Mouse (Mus musculus) hindbrain, embryonic 10.5 days (tissue): ENCODE measurements around the gene Tle3. TPM values are rescaled to one million over a fixed set of nuclear protein-coding genes. Genes with fewer than 3 reads are reported as not detected.

Source experiments
- DNase-seq: peaks from one replicate; pipeline ENCODE4 v3.0.0-alpha.2; 2017; ENCODE audit warnings: low spot score
- H3K27ac ChIP-seq: fragments of 300-500 bp; sonication (generic); 2 replicates; pipeline ENCODE4 v1.5.1; 2016; ENCODE audit warnings: mild to moderate bottlenecking, moderate library complexity
- H3K27me3 ChIP-seq: fragments of 300-500 bp; sonication (generic); 2 replicates; pipeline ENCODE4 v1.6.1; 2016; ENCODE audit warnings: mild to moderate bottlenecking; ENCODE audit not compliant: poor library complexity, insufficient read depth, severe bottlenecking
- H3K36me3 ChIP-seq: fragments of 300-500 bp; sonication (generic); 2 replicates; pipeline ENCODE4 v1.6.1; 2016; ENCODE audit warnings: mild to moderate bottlenecking, moderate library complexity
- H3K4me1 ChIP-seq: fragments of 300-500 bp; sonication (generic); replicated peaks from 2 replicates; pipeline ENCODE4 v1.6.1; 2016; ENCODE audit warnings: mild to moderate bottlenecking
- H3K4me3 ChIP-seq: fragments of 300-500 bp; sonication (generic); 2 replicates; pipeline ENCODE4 v1.5.1; 2016; ENCODE audit warnings: mild to moderate bottlenecking, moderate library complexity
- H3K9me3 ChIP-seq: fragments of 300-500 bp; sonication (generic); 2 replicates; pipeline ENCODE4 v1.6.1; 2016; ENCODE audit warnings: mild to moderate bottlenecking, moderate library complexity
- WGBS: fragments of 180-500 bp; shearing (Covaris S2); methylation state at CpG from one replicate; pipeline ENCODE4 v1.1.7; 2016; 5-methylcytosine and 5-hydroxymethylcytosine counted together
- polyA plus RNA-seq: library from polyadenylated mRNA; unstranded; fragments of >200 nt; fragmentation: Nextera tagmentation; extraction: Ambion mirVana; gene quantifications from 2 replicates; pipeline ENCODE4 v1.2.1, GENCODE M21; 2016

Gene Tle3
- polyA plus RNA-seq, 1 experiment from 2014 or later, result 56.0 TPM

DNA sequence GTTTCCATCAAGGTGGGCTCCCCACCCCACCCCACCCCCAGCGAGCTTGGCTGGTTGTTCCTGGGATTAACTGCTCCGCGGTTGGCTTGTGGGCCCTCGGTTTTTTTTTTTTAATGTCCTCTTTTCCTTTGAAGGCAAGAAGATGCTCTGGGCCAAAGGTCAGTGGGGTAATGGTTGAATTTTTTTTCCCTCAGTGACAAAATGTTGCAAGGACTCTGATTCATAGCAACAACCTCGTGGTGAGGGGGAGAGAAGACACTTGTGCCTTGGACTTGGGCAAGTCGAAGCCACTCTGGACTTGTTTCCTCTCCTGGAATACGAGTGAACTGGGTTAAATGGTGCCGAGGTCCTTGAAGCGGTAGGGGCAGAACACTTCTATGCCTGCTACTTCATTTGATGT is 34.5 kb upstream of the Tle3 start:
- DNase-seq, result no peak
- 23% methylated on average over 9 of the region's 9 CpGs for WGBS
- Histone ChIP-seq H3K9me3 (no peaks in the 10 kb centered on the region), H3K27ac (no peak overlapping the region), H3K4me1 (peaks cover 60% of the 10 kb centered on the region), H3K36me3 (no peaks in the 10 kb centered on the region), H3K4me3 (no peak overlapping the region), H3K27me3 (peaks cover 91% of the 10 kb centered on the region)

DNA sequence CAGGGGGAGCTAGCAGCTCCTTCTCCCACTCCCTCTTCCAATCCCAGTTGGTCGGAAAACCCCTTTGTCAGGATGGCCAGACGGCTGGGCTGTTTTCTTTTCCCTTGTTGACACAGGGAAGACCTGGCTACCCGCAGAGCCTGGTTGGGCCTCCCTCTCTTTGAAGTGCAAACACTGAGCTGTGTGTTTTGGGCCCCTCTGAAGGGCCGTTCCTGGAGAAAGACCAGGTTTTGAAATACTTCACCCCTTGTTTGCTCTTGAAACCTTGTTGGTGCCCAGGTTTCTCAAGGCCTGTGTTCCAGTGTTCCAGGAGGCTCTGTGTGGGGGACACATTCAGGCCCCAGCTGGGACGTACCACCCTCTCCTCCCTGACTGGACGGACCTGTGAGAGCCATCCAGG is 32.9 kb upstream of the Tle3 start:
- no peak overlapping the region for H3K4me3 ChIP-seq
- 16% methylated on average over 6 of the region's 6 CpGs for WGBS
- H3K4me1 ChIP-seq, result peaks cover 69% of the 10 kb centered on the region
- no peaks in the 10 kb centered on the region for H3K9me3 ChIP-seq
- H3K27ac ChIP-seq, result peak overlapping the region; percentile 42
- H3K27me3 ChIP-seq, result peaks cover 89% of the 10 kb centered on the region
- no peaks in the 10 kb centered on the region for H3K36me3 ChIP-seq
- DNase-seq, result no peak

DNA sequence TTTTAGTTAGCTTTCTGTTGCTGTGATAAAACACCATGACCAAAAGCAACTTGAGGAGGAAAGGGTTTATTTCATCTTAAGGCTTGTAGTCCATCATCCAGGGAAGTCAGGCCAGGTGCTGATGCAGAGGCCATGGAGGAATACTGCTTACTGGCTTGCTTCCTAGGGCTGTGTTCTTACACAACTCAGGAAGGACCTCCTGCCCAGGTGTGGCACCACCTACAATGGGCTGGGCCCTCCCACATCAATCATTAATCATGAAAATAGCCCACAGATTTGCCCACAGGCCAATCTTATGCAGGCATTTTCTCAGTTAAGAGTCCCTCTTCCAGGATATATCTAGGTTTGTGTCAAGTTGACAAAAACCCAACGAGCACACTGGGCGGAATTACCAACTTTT is 31.8 kb upstream of the Tle3 start:
- WGBS, result 90% methylated on average over 2 of the region's 2 CpGs
- peaks cover 88% of the 10 kb centered on the region for H3K27me3 ChIP-seq

DNA sequence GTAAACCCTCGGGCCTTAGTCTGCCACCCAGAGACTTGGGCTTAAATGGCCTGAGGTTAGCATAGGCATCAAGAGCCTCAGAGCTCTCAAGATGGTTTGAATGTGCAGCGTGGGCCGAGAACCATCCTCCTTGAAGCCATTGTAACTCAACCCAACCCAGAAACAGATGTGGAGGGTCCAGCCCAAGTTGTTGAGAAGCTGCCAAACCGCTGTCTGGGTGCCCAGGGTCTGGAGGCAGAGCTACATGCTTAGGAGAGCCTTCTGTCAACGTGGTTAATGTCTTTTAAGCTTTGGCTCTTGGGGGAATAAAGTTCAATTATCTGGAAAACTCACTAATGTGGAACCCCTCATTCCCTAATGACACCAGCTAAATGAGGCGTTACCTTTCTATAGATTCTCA is 29.9 kb upstream of the Tle3 start:
- 75% methylated on average over 6 of the region's 6 CpGs for WGBS
- Histone ChIP-seq H3K4me1 (peaks cover 76% of the 10 kb centered on the region), H3K36me3 (no peaks in the 10 kb centered on the region), H3K27ac (no peak overlapping the region), H3K27me3 (peaks cover 77% of the 10 kb centered on the region), H3K9me3 (no peaks in the 10 kb centered on the region), H3K4me3 (no peak overlapping the region)
- no peak for DNase-seq

More for the DNA sequence above, 31.8 kb upstream of the Tle3 start:
- Histone ChIP-seq H3K4me1 (peaks cover 74% of the 10 kb centered on the region), H3K4me3 (no peak overlapping the region), H3K9me3 (no peaks in the 10 kb centered on the region), H3K36me3 (no peaks in the 10 kb centered on the region), H3K27ac (no peak overlapping the region)
- DNase-seq, result no peak

DNA sequence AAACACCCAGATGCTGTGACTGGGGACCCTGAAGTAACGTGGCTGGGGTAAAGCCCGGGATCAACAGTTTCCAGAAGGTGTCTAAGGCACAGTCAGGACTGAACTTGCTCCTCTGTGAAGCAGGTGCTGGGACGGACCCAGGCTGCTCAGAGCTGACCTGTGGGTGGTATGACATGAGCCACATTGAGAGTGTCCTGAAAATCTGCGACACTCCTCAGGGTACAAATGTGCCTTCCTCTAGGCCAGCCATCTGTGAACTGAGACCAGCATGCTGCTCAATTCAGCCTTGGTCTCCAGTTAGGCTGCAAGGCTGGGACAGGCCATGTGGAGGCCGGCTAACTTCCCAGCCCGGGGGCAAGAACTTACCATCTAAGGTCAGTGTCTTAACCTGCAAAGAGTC is 27.5 kb upstream of the Tle3 start:
- no peak for DNase-seq
- H3K36me3 ChIP-seq, result no peaks in the 10 kb centered on the region
- H3K27ac ChIP-seq, result peak overlapping the region; percentile 66; the same call in 1 of the 2 replicates
- peaks cover 71% of the 10 kb centered on the region for H3K27me3 ChIP-seq
- H3K4me1 ChIP-seq, result peaks cover 73% of the 10 kb centered on the region
- 66% methylated on average over 6 of the region's 6 CpGs for WGBS
- no peaks in the 10 kb centered on the region for H3K9me3 ChIP-seq
- no peak overlapping the region for H3K4me3 ChIP-seq

DNA sequence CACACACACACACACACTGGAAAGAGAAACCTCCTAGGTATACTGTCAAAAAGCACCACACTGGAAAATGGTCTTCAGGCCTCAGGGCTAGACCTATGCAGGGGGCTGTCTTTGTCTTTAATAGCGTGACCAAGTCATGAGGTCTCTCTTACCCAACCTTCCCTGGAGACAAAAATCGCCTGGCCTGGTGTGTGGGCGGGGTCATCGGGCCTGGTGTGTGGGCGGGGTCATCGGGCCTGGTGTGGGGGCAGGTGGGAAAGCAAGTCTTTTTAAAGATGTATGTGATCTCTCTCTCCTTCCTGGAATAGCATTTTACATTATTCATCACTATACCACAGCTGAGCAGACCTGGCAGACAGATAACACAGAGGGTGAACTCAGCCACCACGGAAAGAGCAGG is 25.2 kb upstream of the Tle3 start:
- Histone ChIP-seq H3K9me3 (no peaks in the 10 kb centered on the region), H3K27ac (0 out of 2 replicates have a peak overlapping the region, but pooled peaks have one; percentile 9), H3K27me3 (peaks cover 60% of the 10 kb centered on the region), H3K4me3 (no peak overlapping the region), H3K4me1 (peaks cover 83% of the 10 kb centered on the region), H3K36me3 (no peaks in the 10 kb centered on the region)
- no peak for DNase-seq
- 23% methylated on average over 7 of the region's 7 CpGs for WGBS

DNA sequence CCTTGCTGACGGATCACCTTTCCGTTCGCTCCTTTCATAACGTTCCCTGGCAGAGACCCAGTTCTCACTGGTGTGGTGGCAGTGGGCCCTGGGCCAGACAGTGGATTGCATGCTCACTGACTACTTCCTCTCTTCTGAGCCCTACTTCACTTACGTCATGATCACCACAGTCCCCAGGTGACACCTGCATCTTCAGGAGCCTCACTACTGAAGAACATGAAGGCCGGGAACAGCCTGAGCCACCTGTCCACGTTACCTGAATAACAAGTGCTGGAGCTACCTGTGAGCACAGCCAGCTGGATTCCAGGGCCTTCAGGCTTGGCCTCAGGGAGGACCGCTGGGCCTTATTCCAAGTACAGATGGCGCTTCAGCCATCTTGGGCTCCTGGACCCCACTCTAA is 24.1 kb upstream of the Tle3 start:
- WGBS, result 92% methylated on average over 9 of the region's 9 CpGs

DNA sequence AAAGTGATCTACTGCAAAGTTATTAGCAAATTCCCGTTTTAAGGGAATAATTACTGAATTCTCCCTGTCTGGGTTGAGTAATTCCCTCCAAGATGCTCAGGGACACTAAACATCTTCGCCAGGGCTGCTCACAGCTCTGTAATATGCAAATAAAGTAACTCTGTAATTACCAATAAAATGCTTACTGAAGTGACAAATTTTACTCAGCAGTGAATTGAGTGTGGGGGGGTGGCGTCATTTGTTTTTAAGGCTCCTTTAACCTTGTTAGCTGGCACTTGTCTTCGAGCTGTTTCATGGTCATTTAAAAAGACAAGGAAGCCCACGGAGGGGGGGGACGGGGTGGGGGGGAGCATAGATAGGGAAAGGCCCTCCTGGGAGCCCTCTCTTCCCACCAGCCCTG is 23.6 kb upstream of the Tle3 start:
- 56% methylated on average over 6 of the region's 6 CpGs for WGBS
- H3K4me1 ChIP-seq, result peaks cover 82% of the 10 kb centered on the region
- DNase-seq, result no peak
- H3K36me3 ChIP-seq, result no peaks in the 10 kb centered on the region
- H3K27me3 ChIP-seq, result peaks cover 54% of the 10 kb centered on the region
- no peak overlapping the region for H3K27ac ChIP-seq
- H3K4me3 ChIP-seq, result no peak overlapping the region
- H3K9me3 ChIP-seq, result no peaks in the 10 kb centered on the region

More for the DNA sequence above, 24.1 kb upstream of the Tle3 start:
- no peak for DNase-seq
- H3K9me3 ChIP-seq, result no peaks in the 10 kb centered on the region
- H3K4me3 ChIP-seq, result no peak overlapping the region
- H3K4me1 ChIP-seq, result peaks cover 83% of the 10 kb centered on the region
- no peaks in the 10 kb centered on the region for H3K36me3 ChIP-seq
- peaks cover 54% of the 10 kb centered on the region for H3K27me3 ChIP-seq
- H3K27ac ChIP-seq, result no peak overlapping the region

DNA sequence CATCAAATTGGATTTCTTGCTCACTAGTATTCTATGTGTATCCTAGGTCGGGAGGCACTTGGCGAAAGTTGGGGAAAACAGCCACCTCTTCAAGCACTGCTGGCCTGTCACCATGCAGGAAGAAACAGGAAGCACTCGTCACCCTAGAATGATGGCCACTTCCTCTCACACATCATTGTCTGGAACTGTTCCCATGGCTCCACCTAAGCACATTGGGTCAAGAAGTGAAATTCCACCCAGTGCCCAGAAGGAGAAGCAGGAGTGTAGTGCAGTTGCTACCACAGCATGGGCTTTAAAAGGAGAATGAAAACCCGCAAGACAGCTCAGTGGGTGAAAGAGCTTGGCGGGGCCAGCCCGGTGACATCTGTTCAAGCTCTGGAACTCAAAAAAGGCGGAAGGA is 22.5 kb upstream of the Tle3 start:
- peaks cover 79% of the 10 kb centered on the region for H3K4me1 ChIP-seq
- H3K36me3 ChIP-seq, result no peaks in the 10 kb centered on the region
- DNase-seq, result no peak
- no peaks in the 10 kb centered on the region for H3K9me3 ChIP-seq
- no peak overlapping the region for H3K4me3 ChIP-seq
- no peak overlapping the region for H3K27ac ChIP-seq
- 83% methylated on average over 7 of the region's 7 CpGs for WGBS
- H3K27me3 ChIP-seq, result peaks cover 56% of the 10 kb centered on the region

DNA sequence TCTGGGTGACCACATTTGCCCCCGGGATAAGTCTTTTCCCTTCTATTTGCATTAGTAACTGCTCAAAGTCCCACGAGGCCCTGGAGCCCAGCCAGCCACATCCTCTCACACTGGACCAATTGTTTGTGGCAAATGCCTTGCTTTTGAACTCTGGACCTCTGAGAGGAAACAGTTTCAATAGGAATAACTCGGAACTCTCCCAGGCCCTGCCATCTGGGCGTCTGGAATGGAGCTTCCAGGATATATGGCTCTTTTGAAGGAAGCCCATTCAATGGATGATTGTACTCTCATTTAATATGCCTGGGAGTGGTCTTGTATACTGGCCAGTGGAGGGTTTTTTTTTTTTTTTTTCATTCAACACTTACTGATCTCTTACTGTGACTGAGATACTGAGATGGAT is 21.0 kb upstream of the Tle3 start:
- Histone ChIP-seq H3K4me3 (no peak overlapping the region), H3K27ac (peak overlapping the region; percentile 57), H3K9me3 (0 out of 2 replicates have a peak, but pooled peaks cover 3% of the 10 kb centered on the region), H3K36me3 (no peaks in the 10 kb centered on the region), H3K4me1 (peaks cover 65% of the 10 kb centered on the region), H3K27me3 (peaks cover 49% of the 10 kb centered on the region)
- DNase-seq, result peak; percentile 54
- 20% methylated on average over 4 of the region's 4 CpGs for WGBS

DNA sequence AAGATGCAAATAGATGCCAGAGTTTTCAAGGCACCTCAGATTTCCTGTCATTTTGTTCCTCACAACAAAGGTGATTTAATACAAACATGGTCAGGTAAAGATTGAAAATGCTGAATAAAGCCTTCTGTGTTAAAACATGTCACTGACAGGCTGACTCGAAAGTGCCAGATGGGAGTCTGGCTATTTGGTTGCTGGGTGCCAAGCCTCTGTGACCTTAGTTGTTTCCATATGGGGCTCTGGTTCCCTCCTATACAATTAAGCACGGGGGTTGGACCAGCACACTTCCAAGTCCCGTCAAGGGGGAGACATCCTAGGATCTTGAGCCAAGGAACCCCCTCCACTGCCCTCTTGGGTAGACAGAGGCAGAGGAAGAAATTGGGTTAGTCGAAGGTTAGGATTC is 13.2 kb upstream of the Tle3 start:
- 33% methylated on average over 4 of the region's 4 CpGs for WGBS
- Histone ChIP-seq H3K27me3 (peaks cover 58% of the 10 kb centered on the region), H3K27ac (peak overlapping the region; percentile 85; the same call in 1 of the 2 replicates), H3K4me3 (no peak overlapping the region), H3K9me3 (peaks cover 14% of the 10 kb centered on the region; the same call in 1 of the 2 replicates), H3K36me3 (no peaks in the 10 kb centered on the region), H3K4me1 (peaks cover 59% of the 10 kb centered on the region)
- no peak for DNase-seq

DNA sequence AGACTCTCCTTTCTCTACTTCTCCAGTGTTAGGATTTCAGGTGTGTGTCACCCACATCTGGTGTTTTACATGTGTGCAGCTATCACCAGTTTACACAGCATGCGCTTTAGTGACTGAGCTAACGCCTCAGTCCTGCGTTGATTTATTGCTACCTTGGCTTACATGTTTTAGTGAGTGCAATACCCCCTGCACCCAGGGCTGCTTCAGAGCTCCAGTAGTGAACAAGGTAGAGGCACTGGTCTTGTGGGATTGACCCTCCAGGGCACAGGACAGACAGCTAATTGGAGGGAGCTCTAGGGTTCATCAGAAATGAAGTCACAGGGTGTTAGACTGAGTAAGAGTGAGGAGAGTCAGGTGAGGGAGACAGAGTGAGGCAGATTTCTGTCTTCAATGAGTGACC is 12.4 kb upstream of the Tle3 start:
- H3K4me1 ChIP-seq, result peaks cover 56% of the 10 kb centered on the region
- peaks cover 60% of the 10 kb centered on the region for H3K27me3 ChIP-seq
- 93% methylated on average over 3 of the region's 3 CpGs for WGBS
- DNase-seq, result no peak
- no peak overlapping the region for H3K4me3 ChIP-seq
- peak overlapping the region; percentile 85; the same call in 1 of the 2 replicates for H3K27ac ChIP-seq
- peaks cover 14% of the 10 kb centered on the region; the same call in 1 of the 2 replicates for H3K9me3 ChIP-seq
- no peaks in the 10 kb centered on the region for H3K36me3 ChIP-seq

DNA sequence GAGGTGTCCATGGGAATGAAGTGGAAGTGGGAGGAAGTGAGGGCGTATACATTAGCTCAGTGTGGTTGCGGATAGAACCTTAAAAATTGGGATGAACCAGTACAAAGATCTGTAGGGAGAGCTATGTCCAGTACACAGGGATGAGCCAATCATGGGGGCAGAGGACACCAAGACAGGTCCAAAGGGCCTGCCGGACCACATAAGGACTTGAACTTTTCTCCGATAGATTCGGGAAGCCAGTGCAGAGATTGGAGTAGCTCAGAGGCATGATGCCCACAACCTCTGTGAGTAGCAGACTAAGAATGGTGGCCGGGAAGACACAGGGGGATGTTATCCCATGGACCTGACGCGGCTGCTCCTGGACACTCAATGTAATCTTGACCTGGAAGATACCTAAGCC is 12.0 kb upstream of the Tle3 start:
- Histone ChIP-seq H3K27me3 (peaks cover 64% of the 10 kb centered on the region), H3K9me3 (peaks cover 14% of the 10 kb centered on the region; the same call in 1 of the 2 replicates), H3K4me1 (peaks cover 56% of the 10 kb centered on the region), H3K36me3 (no peaks in the 10 kb centered on the region), H3K27ac (peak overlapping the region; percentile 85), H3K4me3 (no peak overlapping the region)
- DNase-seq, result no peak
- WGBS, result 85% methylated on average over 8 of the region's 8 CpGs
